Mouse (Mus musculus) ES-E14 (cell line): ENCODE results near the gene Hacd2. TPM values are rescaled to one million over a fixed set of nuclear protein-coding genes. Genes with fewer than 3 reads are reported as not detected.

Source experiments
- DNase-seq: peaks from one replicate; pipeline ENCODE4 v3.0.0-alpha.2; 2013; ENCODE audit warnings: low read depth, low spot score
- H3K27ac ChIP-seq: 2 replicates; pipeline ENCODE4 v1.5.1; 2012; ENCODE audit warnings: low read depth, mild to moderate bottlenecking, low read length, moderate library complexity, mixed read lengths; ENCODE audit not compliant: poor library complexity, insufficient read depth, severe bottlenecking
- H3K36me3 ChIP-seq: 2 replicates; pipeline ENCODE4 v1.6.1; 2012; ENCODE audit warnings: mild to moderate bottlenecking, low read length, moderate library complexity, mixed read lengths; ENCODE audit not compliant: control insufficient read depth, poor library complexity, insufficient read depth, severe bottlenecking
- H3K4me1 ChIP-seq, 2 experiments: fragments of 150-350 bp in 1 of 2; sonication (generic) in 1 of 2; 2 replicates each; pipeline ENCODE4 v1.6.1; 2012; ENCODE audit warnings: low read length in 2 of 2, mild to moderate bottlenecking in 1 of 2, mixed read lengths in 1 of 2; ENCODE audit not compliant: control insufficient read depth in 2 of 2, insufficient read depth in 2 of 2, poor library complexity in 1 of 2
- H3K4me3 ChIP-seq, 2 experiments: fragments of 150-350 bp in 1 of 2; sonication (generic) in 1 of 2; 2 replicates each; pipeline ENCODE4 v1.5.1; 2012; ENCODE audit warnings: low read length in 2 of 2, low read depth in 1 of 2, mild to moderate bottlenecking in 1 of 2, mixed read lengths in 1 of 2; ENCODE audit not compliant: insufficient read depth in 1 of 2, poor library complexity in 1 of 2, severe bottlenecking in 1 of 2
- H3K9ac ChIP-seq: 2 replicates; pipeline ENCODE4 v1.6.1; 2012; ENCODE audit warnings: low read depth, mild to moderate bottlenecking, low read length, mixed read lengths; ENCODE audit not compliant: poor library complexity, insufficient read depth, severe bottlenecking
- H3K9me3 ChIP-seq: fragments of 150-350 bp; sonication (generic); 2 replicates; pipeline ENCODE4 v1.6.1; 2012; ENCODE audit warnings: low read depth, mild to moderate bottlenecking, low read length; ENCODE audit not compliant: control insufficient read depth, insufficient read depth
- CHD2 ChIP-seq: IDR thresholded peaks from 2 replicates; pipeline ENCODE4 v1.6.1; 2014; ENCODE audit warnings: mild to moderate bottlenecking, low read depth, low read length, inconsistent platforms
- HCFC1 ChIP-seq: IDR thresholded peaks from 2 replicates; pipeline ENCODE4 v1.6.1; 2012; ENCODE audit warnings: low read length, inconsistent platforms, borderline replicate concordance; ENCODE audit not compliant: insufficient read depth
- MAFK ChIP-seq: IDR thresholded peaks from 2 replicates; pipeline ENCODE4 v1.6.1; 2014; ENCODE audit warnings: mild to moderate bottlenecking, low read depth, low read length, inconsistent platforms; ENCODE audit not compliant: insufficient read depth
- ZC3H11A ChIP-seq: IDR thresholded peaks from 2 replicates; pipeline ENCODE4 v1.6.1; 2012; ENCODE audit warnings: low read depth, mild to moderate bottlenecking, inconsistent platforms, low read length, borderline replicate concordance
- ZNF384 ChIP-seq: IDR thresholded peaks from 2 replicates; pipeline ENCODE4 v1.6.1; 2012; ENCODE audit warnings: low read depth, low read length, inconsistent platforms
- in situ Hi-C, 2 experiments: fragments of 600-800 bp; cut with MboI; formaldehyde crosslinking; loops; one replicate each; pipeline ENCODE4 v1.15.1; 2025; ENCODE audit warnings: low sequenced_read_pairs in 2 of 2, inconsistent platforms in 1 of 2; ENCODE audit not compliant: unreplicated experiment in 2 of 2
- total RNA-seq: library from RNA; depleted of rRNA; stranded (reverse); fragments of 300-350 nt; gene quantifications from 2 replicates; pipeline ENCODE4 v1.2.3, GENCODE M21; 2012

Hacd2 gene
- total RNA-seq, 1 experiment = 98.8 TPM

DNA sequence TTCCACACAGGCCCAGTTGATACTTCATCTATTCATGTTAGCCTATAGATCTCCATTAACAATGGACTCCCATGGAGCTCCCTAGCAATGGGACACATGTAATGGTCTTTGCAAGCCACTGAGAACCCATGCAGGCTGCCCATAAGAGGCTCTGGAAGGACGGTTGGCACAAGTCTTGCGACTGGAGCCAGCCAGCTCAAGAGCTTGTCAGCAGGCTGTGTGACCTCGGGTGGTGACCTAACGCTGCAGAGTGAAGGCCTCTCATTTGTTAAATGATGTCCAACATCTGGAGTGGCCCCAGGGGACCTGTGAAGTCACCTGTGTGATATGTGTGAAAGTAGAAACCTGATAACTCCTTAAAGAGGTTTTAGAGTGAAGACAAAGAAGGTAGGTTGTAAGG lies 25.2 kb upstream of the Hacd2 start:
- TF ChIP-seq HCFC1 = no peak
- TF ChIP-seq ZNF384 = no peak
- no peak for TF ChIP-seq CHD2
- TF ChIP-seq MAFK = no peak
- no peak for TF ChIP-seq ZC3H11A
- Histone ChIP-seq H3K4me3 (no peak overlapping the region), H3K36me3 (no peaks in the 10 kb centered on the region), H3K27ac (no peak overlapping the region), H3K9ac (no peak overlapping the region), H3K9me3 (no peaks in the 10 kb centered on the region), H3K4me1 (peaks cover 2 to 8% of the 10 kb centered on the region in 2 experiments; a peak in 2 of 4 replicates)
- in situ Hi-C loops = no loop called here
- no peak for DNase-seq

DNA sequence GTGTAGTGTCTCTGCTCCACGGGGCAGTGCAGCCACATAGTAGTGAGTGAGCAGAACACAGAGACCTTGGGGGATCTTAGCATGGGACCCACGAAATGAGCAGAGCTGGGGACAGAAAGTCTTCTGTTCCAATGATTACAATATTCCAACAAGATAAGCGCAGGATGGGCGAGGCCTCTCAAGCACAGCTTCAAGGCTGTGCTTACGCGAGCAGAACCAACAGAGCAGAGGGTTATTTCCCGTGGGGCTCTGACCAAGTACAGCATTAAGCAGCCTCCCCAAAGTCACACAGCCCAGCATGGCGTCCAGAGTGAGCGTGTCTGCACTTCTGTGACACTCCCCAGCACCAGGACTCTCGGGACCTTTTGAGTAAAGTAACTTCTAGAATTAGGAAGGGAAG lies 24.7 kb upstream of the Hacd2 start:
- no peak for DNase-seq

DNA sequence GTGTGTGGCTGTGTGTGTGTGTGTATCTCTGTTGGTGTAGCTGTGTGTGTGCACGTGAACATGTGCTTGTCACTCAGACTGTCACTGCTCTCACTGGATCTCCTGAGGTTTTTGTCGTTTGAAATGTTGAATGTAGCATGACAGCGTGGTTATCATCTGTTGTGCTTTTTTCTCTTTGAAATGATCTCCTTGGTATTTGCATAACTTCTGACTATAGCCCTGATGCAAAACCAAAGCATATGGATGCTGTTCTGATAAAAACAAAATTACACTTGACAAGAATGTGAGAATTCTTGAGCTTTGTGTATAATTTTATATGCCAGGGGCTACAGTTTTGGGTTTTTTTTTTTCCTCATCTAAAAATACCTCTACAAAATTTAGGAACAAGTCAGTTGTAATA lies 23.2 kb upstream of the Hacd2 start:
- Histone ChIP-seq H3K36me3 (no peaks in the 10 kb centered on the region), H3K4me3 (no peak overlapping the region), H3K9me3 (no peaks in the 10 kb centered on the region), H3K9ac (no peak overlapping the region), H3K4me1 (peaks cover 4 to 10% of the 10 kb centered on the region in 2 experiments; a peak in 3 of 4 replicates), H3K27ac (no peak overlapping the region)
- no peak for DNase-seq
- in situ Hi-C loops = no loop called here
- no peak for TF ChIP-seq HCFC1
- TF ChIP-seq CHD2 = no peak
- no peak for TF ChIP-seq MAFK
- no peak for TF ChIP-seq ZC3H11A
- TF ChIP-seq ZNF384 = no peak

More for the DNA sequence above, 24.7 kb upstream of the Hacd2 start:
- no peak overlapping the region for H3K9ac ChIP-seq
- in situ Hi-C loops = no loop called here
- H3K4me1 ChIP-seq = peaks cover 3 to 8% of the 10 kb centered on the region in 2 experiments; a peak in 2 of 4 replicates
- no peak overlapping the region for H3K27ac ChIP-seq
- no peaks in the 10 kb centered on the region for H3K36me3 ChIP-seq
- H3K9me3 ChIP-seq = no peaks in the 10 kb centered on the region
- H3K4me3 ChIP-seq = no peak overlapping the region
- TF ChIP-seq HCFC1 (no peak), ZC3H11A (no peak), MAFK (no peak), ZNF384 (no peak), CHD2 (no peak)

DNA sequence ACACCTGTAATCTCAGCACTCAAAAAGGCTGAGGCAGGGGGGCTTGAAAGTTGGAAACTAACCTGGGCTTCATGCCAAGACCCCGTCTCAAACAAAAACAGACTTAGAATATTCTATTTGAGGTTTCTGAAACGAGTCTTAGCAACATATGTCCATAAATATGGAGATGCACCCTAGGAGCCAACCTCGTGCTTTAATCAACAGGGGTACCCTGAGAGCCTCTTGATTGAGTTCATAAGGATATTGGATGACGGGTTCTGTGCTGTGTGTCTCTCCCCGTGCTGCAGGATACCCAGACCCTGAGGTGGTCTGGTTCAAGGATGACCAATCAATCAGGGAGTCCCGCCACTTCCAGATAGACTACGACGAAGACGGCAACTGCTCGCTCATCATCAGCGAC lies 22.2 kb upstream of the Hacd2 start:
- H3K9ac ChIP-seq = no peak overlapping the region
- in situ Hi-C loops = no loop called here
- H3K9me3 ChIP-seq = no peaks in the 10 kb centered on the region
- H3K4me1 ChIP-seq = peaks cover 11 to 13% of the 10 kb centered on the region in 2 experiments
- TF ChIP-seq HCFC1 (no peak), ZNF384 (no peak), ZC3H11A (no peak), MAFK (no peak), CHD2 (no peak)
- H3K27ac ChIP-seq = no peak overlapping the region
- H3K36me3 ChIP-seq = no peaks in the 10 kb centered on the region
- DNase-seq = no peak
- H3K4me3 ChIP-seq = no peak overlapping the region
